Mouse (Mus musculus) kidney, adult 2 months (tissue): ENCODE data around the gene Adcy2.

ENCODE experiments used
- CTCF ChIP-seq: fragments of 200-500 bp; conservative IDR thresholded peaks from 2 replicates; pipeline ENCODE4 v1.5.1; 2011; ENCODE audit warnings: low read depth, mild to moderate bottlenecking, control low read depth, low read length, moderate library complexity, mixed read lengths; ENCODE audit not compliant: insufficient read depth, insufficient read length
- POLR2A ChIP-seq: fragments of 200-500 bp; IDR thresholded peaks from one replicate; pipeline ENCODE4 v1.6.1; 2011; ENCODE audit warnings: low read depth, low read length, control low read depth

DNA sequence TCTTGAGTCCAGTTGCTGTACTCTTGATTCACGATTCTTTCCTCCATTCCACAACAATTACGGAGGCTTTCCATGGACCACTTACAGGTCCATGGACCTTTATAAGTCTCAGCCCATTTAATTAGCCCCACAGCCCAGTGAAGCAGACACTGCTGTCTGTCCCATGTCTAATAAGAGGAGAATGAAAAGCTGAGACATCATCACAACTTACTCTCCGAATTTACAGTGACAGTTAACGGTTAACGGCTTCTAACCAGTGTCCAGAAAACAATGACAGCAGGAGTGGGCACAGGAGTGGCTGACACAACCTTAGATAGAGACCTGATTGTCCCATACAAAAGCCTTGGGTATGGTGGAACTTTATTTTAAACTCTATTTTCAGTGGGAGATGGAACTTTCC is 253.9 kb downstream of the Adcy2 start:
- TF ChIP-seq POLR2A = no peak
- no peak for TF ChIP-seq CTCF
